Mouse (Mus musculus): ENCODE data around the gene Tspan4. TPM values are rescaled to one million over a fixed set of nuclear protein-coding genes. Genes with fewer than 3 reads are reported as not detected.
A peak's percentile ranks its signal among the peaks of the same experiment; 100 is the strongest.

Gene Tspan4
- polyA plus RNA-seq, 1 experiment from 2014 or later = 34.2 TPM

DNA sequence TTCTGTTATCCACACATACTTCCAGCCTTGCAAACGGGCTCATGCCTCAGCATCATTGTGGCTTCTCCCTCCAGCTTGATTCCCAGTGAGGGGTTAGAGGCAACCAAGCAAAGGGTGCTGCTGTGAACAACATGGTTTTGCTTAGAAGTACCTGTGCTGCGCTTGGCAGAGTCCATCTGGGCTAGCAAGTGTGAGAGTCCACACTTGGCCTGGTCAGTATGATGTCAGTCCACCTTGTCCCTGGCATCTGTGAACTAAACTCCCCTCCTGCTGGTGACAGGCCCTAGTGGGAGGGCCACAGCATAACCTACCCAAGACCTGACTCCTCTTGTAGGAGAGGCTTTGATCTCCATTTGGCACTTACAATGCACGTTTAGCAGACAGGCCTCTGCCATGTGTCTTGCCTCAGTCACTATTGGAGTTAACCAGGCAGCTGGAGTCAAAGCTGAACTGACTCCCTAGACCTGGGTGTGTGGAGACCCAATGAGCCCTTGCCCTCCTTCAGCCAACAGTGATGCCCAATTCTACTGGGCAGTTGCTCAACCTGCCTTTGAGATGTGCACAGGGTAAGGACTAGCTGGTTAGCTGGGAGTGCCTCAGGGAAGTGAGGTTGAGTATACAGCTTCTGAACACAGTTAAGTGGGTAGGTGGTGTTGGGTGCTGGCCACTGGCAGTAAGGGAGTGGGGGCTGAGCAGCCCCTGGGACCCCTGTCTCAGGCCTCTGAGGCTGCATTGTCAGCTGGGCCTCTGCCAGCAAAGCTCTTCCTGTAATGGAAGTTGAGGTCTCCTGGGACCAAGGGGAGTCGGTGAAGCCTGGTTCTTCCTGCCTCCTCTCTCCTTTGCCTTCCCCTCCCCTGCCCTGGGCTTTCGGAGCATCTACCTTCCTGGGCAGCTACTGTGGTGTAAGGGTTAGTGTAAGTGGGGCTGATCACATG is 9.4 kb downstream of the Tspan4 start:
- no peak for ATAC-seq (ENCODE audit: low FRiP score, low read depth)
- Histone ChIP-seq H3K4me2 (replicated peaks) (0 out of 2 replicates have a peak overlapping the region, but pooled peaks have one; percentile 26), H3K9me3 (no peaks in the 10 kb centered on the region), H3K4me1 (peaks cover 32% of the 10 kb centered on the region), H3K36me3 (no peaks in the 10 kb centered on the region), H3K27me3 (replicated peaks) (peaks cover 19% of the 10 kb centered on the region), H3K27ac (no peak overlapping the region), H3K4me3 (no peak overlapping the region), H3K9ac (no peak overlapping the region)
- 70% methylated on average over 5 of the region's 5 CpGs for WGBS

DNA sequence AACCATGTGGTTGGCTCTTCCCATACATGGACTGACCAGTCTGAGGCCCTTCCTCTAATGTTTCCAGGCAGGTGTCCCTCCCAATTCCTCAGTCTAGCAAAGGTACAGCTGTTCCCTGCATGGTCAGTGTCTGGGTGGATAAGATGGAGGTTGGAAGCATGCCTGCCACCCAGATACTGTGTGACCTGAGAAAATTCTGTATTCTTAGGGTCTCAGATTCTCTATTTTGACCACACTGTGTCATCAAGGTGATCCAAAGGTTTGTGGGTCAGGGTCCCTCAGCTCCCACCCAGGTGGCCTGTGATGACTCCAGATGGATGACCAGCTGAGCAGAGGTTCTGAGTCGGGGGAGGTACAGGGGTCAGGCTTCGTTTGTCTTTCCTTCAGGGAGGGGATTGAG is 10.1 kb downstream of the Tspan4 start:
- Histone ChIP-seq H3K27ac (no peak overlapping the region), H3K4me2 (replicated peaks) (no peak overlapping the region), H3K4me1 (peaks cover 32% of the 10 kb centered on the region), H3K9ac (no peak overlapping the region), H3K36me3 (no peaks in the 10 kb centered on the region), H3K27me3 (replicated peaks) (peaks cover 19% of the 10 kb centered on the region), H3K9me3 (no peaks in the 10 kb centered on the region), H3K4me3 (no peak overlapping the region)
- no peak for ATAC-seq (ENCODE audit: low FRiP score, low read depth)
- WGBS = 74% methylated on average over 2 of the region's 2 CpGs

GRCm38 (mm10) chr7:141485606-141486005 is 10.6 kb downstream of the Tspan4 start:
- no peak overlapping the region for H3K4me3 ChIP-seq
- H3K36me3 ChIP-seq = no peaks in the 10 kb centered on the region
- H3K27me3 ChIP-seq (replicated peaks) = peaks cover 19% of the 10 kb centered on the region
- peaks cover 32% of the 10 kb centered on the region for H3K4me1 ChIP-seq
- H3K27ac ChIP-seq = no peak overlapping the region
- H3K9me3 ChIP-seq = no peaks in the 10 kb centered on the region
- H3K4me2 ChIP-seq (replicated peaks) = no peak overlapping the region
- no peak overlapping the region for H3K9ac ChIP-seq
- ATAC-seq (ENCODE audit: low FRiP score, low read depth) = no peak
- WGBS = 88% methylated on average over 2 of the region's 2 CpGs

DNA sequence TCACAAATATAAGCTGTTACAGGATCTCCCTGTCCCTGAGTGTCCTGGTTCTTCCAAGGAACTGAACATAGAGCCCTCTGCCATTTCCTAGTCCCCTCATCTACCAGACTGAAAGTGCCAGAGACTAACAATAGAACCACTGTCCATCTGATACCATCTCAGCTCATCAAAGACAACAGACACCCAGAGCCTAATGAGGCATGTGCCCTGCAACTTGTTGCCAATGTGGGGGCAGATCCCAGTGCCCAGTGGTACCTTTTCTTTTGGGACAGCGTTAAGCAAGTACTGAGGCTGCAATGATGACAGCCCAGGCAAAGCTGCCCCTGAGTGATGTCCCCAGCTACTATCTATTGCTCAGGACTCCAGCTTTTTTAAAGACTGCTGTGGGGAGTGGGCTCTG is 11.2 kb downstream of the Tspan4 start:
- Histone ChIP-seq H3K9ac (no peak overlapping the region), H3K27me3 (replicated peaks) (peaks cover 19% of the 10 kb centered on the region)
- 88% methylated on average over 1 of the region's 1 CpGs for WGBS

GRCm38 (mm10) chr7:141487141-141487540 is 12.1 kb downstream of the Tspan4 start:
- Histone ChIP-seq H3K27ac (peak overlapping the region; percentile 23; the same call in 1 of the 2 replicates), H3K27me3 (replicated peaks) (peaks cover 17% of the 10 kb centered on the region), H3K36me3 (peaks cover 6% of the 10 kb centered on the region; the same call in 1 of the 2 replicates), H3K9ac (0 out of 2 replicates have a peak overlapping the region, but pooled peaks have one; percentile 13), H3K9me3 (no peaks in the 10 kb centered on the region), H3K4me2 (replicated peaks) (no peak overlapping the region), H3K4me1 (peaks cover 20% of the 10 kb centered on the region), H3K4me3 (no peak overlapping the region)
- ATAC-seq (ENCODE audit: low FRiP score, low read depth) = no peak
- WGBS = 66% methylated on average over 7 of the region's 7 CpGs

More for the DNA sequence above, 11.2 kb downstream of the Tspan4 start:
- no peak overlapping the region for H3K4me2 ChIP-seq (replicated peaks)
- no peak for ATAC-seq (ENCODE audit: low FRiP score, low read depth)
- H3K9me3 ChIP-seq = no peaks in the 10 kb centered on the region
- H3K4me1 ChIP-seq = peaks cover 28% of the 10 kb centered on the region
- no peak overlapping the region for H3K27ac ChIP-seq
- no peaks in the 10 kb centered on the region for H3K36me3 ChIP-seq
- no peak overlapping the region for H3K4me3 ChIP-seq

- Histone ChIP-seq H3K9ac (no peak overlapping the region), H3K4me2 (replicated peaks) (no peak overlapping the region), H3K4me1 (peaks cover 6% of the 10 kb centered on the region; the same call in 1 of the 2 replicates), H3K9me3 (no peaks in the 10 kb centered on the region), H3K4me3 (no peak overlapping the region), H3K27me3 (replicated peaks) (no peaks in the 10 kb centered on the region), H3K36me3 (peaks cover 20% of the 10 kb centered on the region), H3K27ac (no peak overlapping the region)
- WGBS = 80% methylated on average over 2 of the region's 2 CpGs
- no peak for ATAC-seq (ENCODE audit: low FRiP score, low read depth)
Measured at GRCm38 (mm10) chr7:141491151-141491550, 16.1 kb downstream of the Tspan4 start.

GRCm38 (mm10) chr7:141492738-141493137 is 17.7 kb downstream of the Tspan4 start:
- Histone ChIP-seq H3K4me1 (no peaks in the 10 kb centered on the region), H3K9me3 (no peaks in the 10 kb centered on the region), H3K9ac (no peak overlapping the region), H3K36me3 (peaks cover 20% of the 10 kb centered on the region), H3K4me3 (no peak overlapping the region), H3K4me2 (replicated peaks) (no peak overlapping the region), H3K27me3 (replicated peaks) (no peaks in the 10 kb centered on the region), H3K27ac (no peak overlapping the region)
- ATAC-seq (ENCODE audit: low FRiP score, low read depth) = no peak
- 85% methylated on average over 5 of the region's 5 CpGs for WGBS

DNA sequence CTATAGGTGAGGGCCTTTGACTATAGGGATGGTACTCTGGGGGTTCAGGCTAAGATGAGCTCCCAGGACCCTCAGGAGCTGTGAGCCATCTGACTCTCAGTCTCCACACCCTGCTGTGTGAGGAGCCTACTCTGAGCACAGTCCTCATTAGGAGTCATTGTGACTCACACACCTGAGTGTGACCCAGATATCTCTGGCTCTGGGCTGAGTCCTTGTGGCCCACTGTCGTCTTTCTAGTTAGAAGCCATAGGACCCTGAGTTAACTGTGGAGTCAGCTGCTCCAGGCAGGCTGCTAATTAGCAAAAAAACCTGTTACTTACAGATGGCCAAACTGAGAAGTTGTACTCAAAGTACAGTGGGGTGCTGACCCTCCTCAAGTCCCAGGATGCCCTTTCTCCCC is 18.7 kb downstream of the Tspan4 start:
- H3K9me3 ChIP-seq = no peaks in the 10 kb centered on the region
- no peak overlapping the region for H3K27ac ChIP-seq
- peaks cover 22% of the 10 kb centered on the region for H3K36me3 ChIP-seq
- 88% methylated on average over 1 of the region's 1 CpGs for WGBS
- ATAC-seq (ENCODE audit: low FRiP score, low read depth) = no peak
- H3K27me3 ChIP-seq (replicated peaks) = no peaks in the 10 kb centered on the region
- no peak overlapping the region for H3K4me2 ChIP-seq (replicated peaks)
- H3K4me3 ChIP-seq = no peak overlapping the region
- no peaks in the 10 kb centered on the region for H3K4me1 ChIP-seq
- H3K9ac ChIP-seq = no peak overlapping the region

DNA sequence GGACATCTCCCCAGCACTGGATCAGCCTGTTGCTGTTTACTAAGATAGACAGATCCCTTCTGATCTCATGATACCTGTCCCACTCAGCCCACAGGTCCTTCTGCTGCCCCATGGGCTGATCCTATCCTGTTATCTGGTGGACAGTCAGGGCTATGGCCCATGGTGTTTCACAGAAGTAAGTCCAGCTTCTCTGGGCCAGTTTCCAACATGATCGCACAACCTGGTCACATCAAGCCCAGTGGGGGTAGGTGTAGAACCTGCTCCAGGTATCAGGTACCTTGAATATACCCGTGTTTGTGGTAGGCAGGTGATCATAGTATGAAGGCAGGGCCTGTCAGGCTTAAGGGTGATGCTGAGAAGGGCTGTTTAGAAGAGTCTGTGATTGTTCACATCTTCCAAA is 20.3 kb downstream of the Tspan4 start:
- Histone ChIP-seq H3K9me3 (no peaks in the 10 kb centered on the region), H3K36me3 (peaks cover 33% of the 10 kb centered on the region), H3K27ac (no peak overlapping the region), H3K4me2 (replicated peaks) (no peak overlapping the region), H3K4me1 (no peaks in the 10 kb centered on the region), H3K4me3 (no peak overlapping the region), H3K27me3 (replicated peaks) (no peaks in the 10 kb centered on the region), H3K9ac (no peak overlapping the region)
- 90% methylated on average over 2 of the region's 2 CpGs for WGBS
- no peak for ATAC-seq (ENCODE audit: low FRiP score, low read depth)

- ATAC-seq (ENCODE audit: low FRiP score, low read depth) = no peak
- WGBS = 93% methylated on average over 4 of the region's 4 CpGs
- peaks cover 33% of the 10 kb centered on the region for H3K36me3 ChIP-seq
Measured at GRCm38 (mm10) chr7:141495940-141496339, 20.9 kb downstream of the Tspan4 start.

GRCm38 (mm10) chr7:141497600-141497999 is 22.6 kb downstream of the Tspan4 start:
- 93% methylated on average over 3 of the region's 3 CpGs for WGBS
- H3K27ac ChIP-seq = no peak overlapping the region
- no peak overlapping the region for H3K4me3 ChIP-seq
- no peaks in the 10 kb centered on the region for H3K9me3 ChIP-seq
- ATAC-seq (ENCODE audit: low FRiP score, low read depth) = no peak
- no peaks in the 10 kb centered on the region for H3K4me1 ChIP-seq
- H3K27me3 ChIP-seq (replicated peaks) = no peaks in the 10 kb centered on the region
- H3K9ac ChIP-seq = no peak overlapping the region
- H3K4me2 ChIP-seq (replicated peaks) = no peak overlapping the region
- peaks cover 28% of the 10 kb centered on the region for H3K36me3 ChIP-seq

More at GRCm38 (mm10) chr7:141495940-141496339, 20.9 kb downstream of the Tspan4 start:
- H3K27me3 ChIP-seq (replicated peaks) = no peaks in the 10 kb centered on the region
- no peak overlapping the region for H3K4me2 ChIP-seq (replicated peaks)
- H3K9me3 ChIP-seq = no peaks in the 10 kb centered on the region
- H3K4me3 ChIP-seq = no peak overlapping the region
- H3K27ac ChIP-seq = no peak overlapping the region
- H3K4me1 ChIP-seq = no peaks in the 10 kb centered on the region
- no peak overlapping the region for H3K9ac ChIP-seq

GRCm38 (mm10) chr7:141501820-141502555 is 26.9 kb downstream of the Tspan4 start:
- H3K27ac ChIP-seq = no peak overlapping the region
- no peak overlapping the region for H3K4me3 ChIP-seq
- H3K36me3 ChIP-seq = peaks cover 18% of the 10 kb centered on the region; the same call in 1 of the 2 replicates
- no peak overlapping the region for H3K9ac ChIP-seq
- H3K9me3 ChIP-seq = 0 out of 2 replicates have a peak, but pooled peaks cover 4% of the 10 kb centered on the region
- no peak for ATAC-seq (ENCODE audit: low FRiP score, low read depth)
- no peaks in the 10 kb centered on the region for H3K4me1 ChIP-seq
- H3K27me3 ChIP-seq (replicated peaks) = no peaks in the 10 kb centered on the region
- H3K4me2 ChIP-seq (replicated peaks) = no peak overlapping the region
- WGBS = 90% methylated on average over 7 of the region's 7 CpGs
